Mouse (Mus musculus) G1E (cell line): Measurements from ENCODE around the gene Snrnp40. TPM values are rescaled to one million over a fixed set of nuclear protein-coding genes. Genes with fewer than 3 reads are reported as not detected.

Experiments
- ATAC-seq: 2 replicates; pipeline ENCODE4 v1.8.0; 2016; ENCODE audit warnings: mild to moderate bottlenecking; ENCODE audit not compliant: insufficient number of reproducible peaks, poor library complexity, low FRiP score, severe bottlenecking; ENCODE audit errors: extremely low read depth
- DNase-seq: peaks from one replicate; pipeline ENCODE4 v3.0.0; 2012; ENCODE audit warnings: low spot score
- H3K27me3 ChIP-seq: 2 replicates; pipeline ENCODE4 v1.6.1; 2012; ENCODE audit warnings: mild to moderate bottlenecking, low read length, inconsistent platforms; ENCODE audit not compliant: insufficient read depth
- H3K36me3 ChIP-seq: replicated peaks from 2 replicates; pipeline ENCODE3; 2012; ENCODE audit warnings: mild to moderate bottlenecking, inconsistent platforms
- H3K4me1 ChIP-seq: 2 replicates; pipeline ENCODE4 v1.6.1; 2012; ENCODE audit warnings: low read depth, low read length, inconsistent platforms, mixed read lengths; ENCODE audit not compliant: insufficient read depth
- H3K4me3 ChIP-seq: 2 replicates; pipeline ENCODE4 v1.5.1; 2012; ENCODE audit warnings: low read depth, mild to moderate bottlenecking, inconsistent platforms, low read length, moderate library complexity, mixed read lengths
- H3K9me3 ChIP-seq: replicated peaks from 2 replicates; pipeline ENCODE4 v1.6.1; 2012; ENCODE audit warnings: inconsistent platforms
- CTCF ChIP-seq: IDR thresholded peaks from 2 replicates; pipeline ENCODE4 v1.5.1; 2012; ENCODE audit warnings: low read depth, low read length, inconsistent platforms, mixed read lengths
- GATA1 ChIP-seq: IDR thresholded peaks from 2 replicates; pipeline ENCODE4 v1.6.1; 2012; ENCODE audit warnings: borderline replicate concordance, low read length, inconsistent platforms, mixed read lengths
- GATA2 ChIP-seq: IDR thresholded peaks from 2 replicates; pipeline ENCODE4 v1.6.1; 2012; ENCODE audit warnings: low read depth, low read length, inconsistent platforms, borderline replicate concordance
- POLR2AphosphoS5 ChIP-seq: IDR thresholded peaks from 2 replicates; pipeline ENCODE4 v1.6.1; 2012; ENCODE audit warnings: low read depth, low read length, inconsistent platforms; ENCODE audit not compliant: insufficient replicate concordance
- TAL1 ChIP-seq: conservative IDR thresholded peaks from 2 replicates; pipeline ENCODE4 v1.6.1; 2012; ENCODE audit warnings: low read depth, low read length, inconsistent platforms, mixed read lengths
- polyA plus RNA-seq: library from polyadenylated mRNA; stranded (reverse); fragments of >175 nt; gene quantifications from 2 replicates; pipeline ENCODE4 v1.2.3, GENCODE M21; 2012
- total RNA-seq, 2 experiments: library from RNA; stranded (forward) in 1 of 2; stranded (reverse) in 1 of 2; fragments of 200-1000 nt in 1 of 2; fragments of >200 nt in 1 of 2; fragmentation: Nextera tagmentation in 1 of 2; gene quantifications; 2 replicates each; pipeline ENCODE4 v1.2.3; 2014 to 2017

Gene Snrnp40
- total and polyA plus RNA-seq, 3 experiments, result 41.5 to 91.2 (median 73.2) TPM

DNA sequence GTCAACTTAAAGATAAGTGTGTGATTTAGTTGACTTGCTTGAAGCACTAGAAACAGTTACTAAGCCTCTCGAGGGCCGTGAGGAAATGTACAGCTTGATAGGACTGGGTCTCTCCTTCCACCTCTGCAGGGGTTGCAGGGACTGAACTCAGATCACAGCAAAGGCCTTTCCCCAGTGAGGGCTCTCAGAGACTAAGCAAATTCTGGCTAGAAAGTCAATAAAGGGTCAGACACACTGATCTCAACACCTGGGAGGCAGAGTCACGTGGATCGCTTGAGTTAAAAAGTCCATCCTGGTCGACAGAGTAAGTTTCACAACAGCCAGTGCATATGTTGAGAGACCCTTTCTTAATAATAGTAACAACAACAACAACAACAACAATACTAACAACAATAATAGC, 24.1 kb upstream of the Snrnp40 start:
- H3K4me1 ChIP-seq, result peaks cover 15% of the 10 kb centered on the region; the same call in 1 of the 2 replicates
- H3K4me3 ChIP-seq, result no peak overlapping the region
- TF ChIP-seq GATA2 (no peak), TAL1 (no peak), POLR2AphosphoS5 (no peak), CTCF (no peak), GATA1 (no peak)
- H3K9me3 ChIP-seq, result no peaks in the 10 kb centered on the region
- H3K36me3 ChIP-seq, result peaks cover 70% of the 10 kb centered on the region
- DNase-seq, result no peak
- ATAC-seq, result no peak
- H3K27me3 ChIP-seq, result no peaks in the 10 kb centered on the region

GRCm38 (mm10) chr4:130341691-130342090, 18.2 kb upstream of the Snrnp40 start:
- Histone ChIP-seq H3K4me3 (no peak overlapping the region), H3K4me1 (peaks cover 2% of the 10 kb centered on the region; the same call in 1 of the 2 replicates), H3K36me3 (peaks cover 71% of the 10 kb centered on the region), H3K27me3 (no peaks in the 10 kb centered on the region), H3K9me3 (no peaks in the 10 kb centered on the region)
- TF ChIP-seq TAL1, result no peak
- peak; percentile 61 for TF ChIP-seq CTCF
- ATAC-seq (peak; percentile 28; the same call in 1 of the 2 replicates), DNase-seq (peak; percentile 39)

- Histone ChIP-seq H3K4me3 (no peak overlapping the region), H3K36me3 (peaks cover 94% of the 10 kb centered on the region), H3K4me1 (peaks cover under 1% of the 10 kb centered on the region; the same call in 1 of the 2 replicates), H3K9me3 (no peaks in the 10 kb centered on the region), H3K27me3 (no peaks in the 10 kb centered on the region)
- no peak for TF ChIP-seq TAL1
- no peak for TF ChIP-seq GATA1
- DNase-seq (no peak), ATAC-seq (no peak)
Observed at GRCm38 (mm10) chr4:130349666-130350065, 10.3 kb upstream of the Snrnp40 start.

- Histone ChIP-seq H3K9me3 (no peaks in the 10 kb centered on the region), H3K27me3 (no peaks in the 10 kb centered on the region), H3K4me3 (no peak overlapping the region), H3K4me1 (peaks cover 2% of the 10 kb centered on the region; the same call in 1 of the 2 replicates), H3K36me3 (peaks cover 94% of the 10 kb centered on the region)
- ATAC-seq (no peak), DNase-seq (no peak)
- TF ChIP-seq GATA2, result no peak
- TF ChIP-seq GATA1, result no peak
- TF ChIP-seq POLR2AphosphoS5, result no peak
- TF ChIP-seq TAL1, result no peak
Observed at GRCm38 (mm10) chr4:130350690-130351422, 9.1 kb upstream of the Snrnp40 start.

DNA sequence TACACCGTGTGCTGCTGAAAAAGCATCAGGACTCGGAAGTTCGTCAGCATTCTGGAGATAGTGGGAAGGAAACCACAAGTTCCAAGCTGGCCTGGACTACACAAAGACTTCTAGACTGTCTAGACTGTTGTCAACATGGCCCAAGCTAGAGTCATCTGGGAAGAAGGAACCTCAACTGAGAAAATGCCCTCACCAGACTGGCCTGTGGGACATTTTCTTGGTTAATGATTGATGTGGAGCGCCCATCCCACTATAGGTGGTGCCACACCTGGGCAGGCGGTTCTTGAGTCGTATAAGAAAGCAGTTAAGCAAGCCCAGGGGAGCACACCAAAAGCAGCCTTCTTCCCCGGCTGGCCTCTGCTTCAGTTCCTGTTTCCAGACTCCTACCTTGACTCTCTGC, 7.3 kb upstream of the Snrnp40 start:
- no peak for ATAC-seq
- Histone ChIP-seq H3K9me3 (no peaks in the 10 kb centered on the region), H3K36me3 (peaks cover 97% of the 10 kb centered on the region)

GRCm38 (mm10) chr4:130357946-130358345, 2.0 kb upstream of the Snrnp40 start:
- Histone ChIP-seq H3K4me3 (peak overlapping the region; percentile 3; the same call in 1 of the 2 replicates), H3K9me3 (no peaks in the 10 kb centered on the region), H3K27me3 (no peaks in the 10 kb centered on the region), H3K36me3 (peaks cover 63% of the 10 kb centered on the region), H3K4me1 (peaks cover 35% of the 10 kb centered on the region)
- TF ChIP-seq GATA2 (no peak), GATA1 (no peak), TAL1 (no peak), CTCF (no peak), POLR2AphosphoS5 (no peak)
- DNase-seq (no peak), ATAC-seq (no peak)

More for the DNA sequence above, 7.3 kb upstream of the Snrnp40 start:
- Histone ChIP-seq H3K4me3 (no peak overlapping the region), H3K4me1 (peaks cover 5% of the 10 kb centered on the region; the same call in 1 of the 2 replicates), H3K27me3 (no peaks in the 10 kb centered on the region)
- DNase-seq, result no peak
- TF ChIP-seq GATA1 (no peak), CTCF (no peak), POLR2AphosphoS5 (no peak), GATA2 (no peak), TAL1 (no peak)

GRCm38 (mm10) chr4:130360238-130360590, 282 bp downstream of the Snrnp40 start:
- TF ChIP-seq GATA1 (no peak), POLR2AphosphoS5 (no peak), CTCF (no peak)
- Histone ChIP-seq H3K27me3 (no peaks in the 10 kb centered on the region), H3K36me3 (peaks cover 61% of the 10 kb centered on the region), H3K9me3 (no peaks in the 10 kb centered on the region), H3K4me3 (peak overlapping the region; percentile 96), H3K4me1 (peaks cover 33% of the 10 kb centered on the region)
- DNase-seq, result no peak
- ATAC-seq, result no peak
